Mouse (Mus musculus) forebrain, embryonic 14.5 days (tissue): ENCODE results near the gene Serpina3n. TPM values are rescaled to one million over a fixed set of nuclear protein-coding genes. Genes with fewer than 3 reads are reported as not detected.
"Not testable (repeated sequence)": the region's sequence is repeated elsewhere in the genome, so short reads cannot be mapped to it uniquely, and the experiment has no call there.

Source experiments
- ATAC-seq: fragments of 200-750 bp; cut with Nextera tagmentation; 2 replicates; pipeline ENCODE4 v1.8.0; 2017; ENCODE audit warnings: mild to moderate bottlenecking, moderate library complexity
- DNase-seq: peaks from one replicate; pipeline ENCODE4 v3.0.0-alpha.2; 2015; ENCODE audit warnings: low spot score
- H3K27ac ChIP-seq: fragments of 300-500 bp; sonication (generic); 2 replicates; pipeline ENCODE4 v1.5.1; 2014; ENCODE audit warnings: low read depth, mild to moderate bottlenecking, control low read depth, low read length, moderate library complexity
- H3K27me3 ChIP-seq: fragments of 300-500 bp; sonication (generic); replicated peaks from 2 replicates; pipeline ENCODE4 v1.6.1; 2014; ENCODE audit warnings: low read length, control low read depth, mixed read lengths; ENCODE audit not compliant: control insufficient read depth, insufficient read depth
- H3K36me3 ChIP-seq: fragments of 300-500 bp; sonication (generic); 2 replicates; pipeline ENCODE4 v1.6.1; 2014; ENCODE audit warnings: low read length, control low read depth; ENCODE audit not compliant: control insufficient read depth, insufficient read depth
- H3K4me1 ChIP-seq: fragments of 300-500 bp; sonication (generic); 2 replicates; pipeline ENCODE4 v1.6.1; 2014; ENCODE audit warnings: antibody characterized with exemption, low read length, control low read depth; ENCODE audit not compliant: control insufficient read depth, insufficient read depth
- H3K4me2 ChIP-seq: fragments of 300-500 bp; sonication (generic); 2 replicates; pipeline ENCODE4 v1.6.1; 2014; ENCODE audit warnings: mild to moderate bottlenecking, control low read depth, low read length
- H3K4me3 ChIP-seq: fragments of 300-500 bp; sonication (generic); 2 replicates; pipeline ENCODE4 v1.5.1; 2014; ENCODE audit warnings: low read depth, low read length, control low read depth
- H3K9ac ChIP-seq: fragments of 300-500 bp; sonication (generic); 2 replicates; pipeline ENCODE4 v1.6.1; 2014; ENCODE audit warnings: mild to moderate bottlenecking, low read length, control low read depth, moderate library complexity
- H3K9me3 ChIP-seq: fragments of 300-500 bp; sonication (generic); replicated peaks from 2 replicates; pipeline ENCODE4 v1.6.1; 2016; ENCODE audit warnings: low read length, control low read depth, mixed read lengths; ENCODE audit not compliant: control insufficient read depth
- WGBS: fragments of 180-500 bp; shearing (Covaris S2); extraction: QIAGEN DNeasy Blood & Tissue Kit; methylation state at CpG from one replicate; pipeline ENCODE4 v1.1.7; 2014; 5-methylcytosine and 5-hydroxymethylcytosine counted together
- polyA plus RNA-seq: library from polyadenylated mRNA; unstranded; fragments of >200 nt; fragmentation: Nextera tagmentation; extraction: Ambion mirVana; gene quantifications from 2 replicates; pipeline ENCODE4 v1.2.1, GENCODE M21; 2014

Gene Serpina3n
- 0.10 TPM in 1 of 2 replicates, not detected in the other for polyA plus RNA-seq

GRCm38 (mm10) chr12:104406454-104406885 lies at the start of gene Serpina3n:
Gene Serpina3n (plus strand): TSS chr12:104406729.
- DNase-seq (no peak), ATAC-seq (no peak)
- no peaks in the 10 kb centered on the region for H3K9me3 ChIP-seq
- no peak within 1 kb of the TSS for H3K9ac ChIP-seq
- 49% methylated on average over 4 of the region's 4 CpGs for WGBS
- H3K4me3 ChIP-seq, result no peak within 1 kb of the TSS
- no peak within 1 kb of the TSS for H3K27ac ChIP-seq
- H3K4me1 ChIP-seq, result no peaks in the 10 kb centered on the region
- H3K27me3 ChIP-seq, result no peaks in the 10 kb centered on the region
- no peak within 1 kb of the TSS for H3K4me2 ChIP-seq
- H3K36me3 ChIP-seq, result no peaks in the 10 kb centered on the region

GRCm38 (mm10) chr12:104369986-104370385 lies 36.5 kb upstream of the Serpina3n start:
- Histone ChIP-seq H3K4me3 (no peak overlapping the region), H3K36me3 (no peaks in the 10 kb centered on the region), H3K4me1 (no peaks in the 10 kb centered on the region), H3K27ac (no peak overlapping the region), H3K27me3 (no peaks in the 10 kb centered on the region), H3K9me3 (no peaks in the 10 kb centered on the region), H3K4me2 (no peak overlapping the region), H3K9ac (no peak overlapping the region)
- no peak for ATAC-seq
- 88% methylated on average over 3 of the region's 3 CpGs for WGBS
- DNase-seq, result no peak

GRCm38 (mm10) chr12:104377179-104377578 lies 29.4 kb upstream of the Serpina3n start:
- not testable (repeated sequence) for H3K9me3 ChIP-seq, H3K36me3 ChIP-seq, H3K27ac ChIP-seq, H3K4me3 ChIP-seq, H3K9ac ChIP-seq, H3K27me3 ChIP-seq, H3K4me1 ChIP-seq, ATAC-seq, H3K4me2 ChIP-seq, DNase-seq
- 71% methylated on average over 5 of the region's 5 CpGs for WGBS

GRCm38 (mm10) chr12:104378351-104378750 lies 28.2 kb upstream of the Serpina3n start:
- not testable (repeated sequence) for H3K9me3 ChIP-seq, H3K27ac ChIP-seq, H3K36me3 ChIP-seq, H3K4me3 ChIP-seq, H3K4me1 ChIP-seq, ATAC-seq, H3K9ac ChIP-seq, H3K27me3 ChIP-seq, DNase-seq, H3K4me2 ChIP-seq
- 76% methylated on average over 2 of the region's 2 CpGs for WGBS

GRCm38 (mm10) chr12:104378815-104379214 lies 27.7 kb upstream of the Serpina3n start:
- H3K27ac ChIP-seq, H3K4me2 ChIP-seq, DNase-seq, ATAC-seq, H3K4me3 ChIP-seq, H3K9ac ChIP-seq, H3K36me3 ChIP-seq, H3K27me3 ChIP-seq, H3K4me1 ChIP-seq, H3K9me3 ChIP-seq: not testable (repeated sequence)
- WGBS, result 42% methylated on average over 5 of the region's 5 CpGs

- ATAC-seq, result no peak
- Histone ChIP-seq H3K27me3 (no peaks in the 10 kb centered on the region), H3K9me3 (no peaks in the 10 kb centered on the region; the same call in 1 of the 2 replicates), H3K36me3 (no peaks in the 10 kb centered on the region), H3K4me1 (no peaks in the 10 kb centered on the region), H3K4me2 (no peak overlapping the region), H3K27ac (no peak overlapping the region), H3K4me3 (no peak overlapping the region), H3K9ac (no peak overlapping the region)
- 93% methylated on average over 11 of the region's 11 CpGs for WGBS
- no peak for DNase-seq
These were observed 26.7 kb upstream of the Serpina3n start for GRCm38 (mm10) chr12:104379856-104380255.

GRCm38 (mm10) chr12:104381071-104381604 lies 25.4 kb upstream of the Serpina3n start:
- not testable (repeated sequence) for H3K9me3 ChIP-seq, H3K4me1 ChIP-seq, ATAC-seq, H3K4me3 ChIP-seq, H3K4me2 ChIP-seq, H3K27ac ChIP-seq, DNase-seq, H3K9ac ChIP-seq, H3K27me3 ChIP-seq, H3K36me3 ChIP-seq
- 87% methylated on average over 8 of the region's 8 CpGs for WGBS

GRCm38 (mm10) chr12:104385987-104386386 lies 20.5 kb upstream of the Serpina3n start:
- not testable (repeated sequence) for H3K9me3 ChIP-seq, H3K4me3 ChIP-seq, H3K9ac ChIP-seq, H3K27me3 ChIP-seq, DNase-seq, H3K4me1 ChIP-seq, H3K27ac ChIP-seq, ATAC-seq, H3K36me3 ChIP-seq, H3K4me2 ChIP-seq

GRCm38 (mm10) chr12:104386878-104387277 lies 19.7 kb upstream of the Serpina3n start:
- not testable (repeated sequence) for H3K36me3 ChIP-seq, H3K27me3 ChIP-seq, H3K4me2 ChIP-seq, H3K4me3 ChIP-seq, ATAC-seq, H3K9ac ChIP-seq, H3K4me1 ChIP-seq, H3K9me3 ChIP-seq, H3K27ac ChIP-seq, DNase-seq
- 75% methylated on average over 2 of the region's 2 CpGs for WGBS
